Mouse (Mus musculus): Measurements from ENCODE around the gene Gm45902. TPM values are rescaled to one million over a fixed set of nuclear protein-coding genes. Genes with fewer than 3 reads are reported as not detected.

Gene Gm45902
- polyA plus RNA-seq (2014; fragmentation: Nextera tagmentation; extraction: Ambion mirVana), result 7.2 and 7.3 TPM in 2 replicates

- no peaks in the 10 kb centered on the region for H3K27me3 ChIP-seq (replicated peaks; ENCODE audit: control insufficient read depth, insufficient read depth, low read length)
- peak within 1 kb of the TSS; percentile 92 for H3K9ac ChIP-seq (ENCODE audit: low read length)
- peaks cover 31% of the 10 kb centered on the region for H3K36me3 ChIP-seq (ENCODE audit: control insufficient read depth, insufficient read depth, low read length)
- H3K9me3 ChIP-seq (replicated peaks; ENCODE audit: control insufficient read depth, low read length), result no peaks in the 10 kb centered on the region
- ATAC-seq, result peak; percentile 100
- H3K27ac ChIP-seq (ENCODE audit: low read depth, low read length), result peak within 1 kb of the TSS; percentile 68
- H3K4me2 ChIP-seq (ENCODE audit: low read length), result peak within 1 kb of the TSS; percentile 95
- DNase-seq (ENCODE audit: low spot score), result peak; percentile 100
- peak within 1 kb of the TSS; percentile 78 for H3K4me3 ChIP-seq (ENCODE audit: low read depth, low read length)
- H3K4me1 ChIP-seq (ENCODE audit: control insufficient read depth, insufficient read depth, low read length), result peaks cover 13% of the 10 kb centered on the region
- WGBS, result under 1% methylated on average over 60 of the region's 60 CpGs
Measured at GRCm38 (mm10) chr2:3512552-3513454, at the start of gene Gm45902, which contains the start of the genes Hspa14 and Cdnf. TSS of gene Gm45902 (minus strand) at chr2:3512790. TSS of gene Hspa14 (minus strand) at chr2:3512814. TSS of gene Cdnf (plus strand) at chr2:3513030.

GRCm38 (mm10) chr2:3546588-3546987 is 34.0 kb upstream of the Gm45902 start:
- peak; percentile 82 for DNase-seq (ENCODE audit: low spot score)
- WGBS, result under 1% methylated on average over 4 of the region's 4 CpGs
- Histone ChIP-seq H3K4me1 (ENCODE audit: control insufficient read depth, insufficient read depth, low read length) (no peaks in the 10 kb centered on the region), H3K27ac (ENCODE audit: low read depth, low read length) (no peak overlapping the region), H3K36me3 (ENCODE audit: control insufficient read depth, insufficient read depth, low read length) (no peaks in the 10 kb centered on the region), H3K4me2 (ENCODE audit: low read length) (no peak overlapping the region), H3K9me3 (replicated peaks; ENCODE audit: control insufficient read depth, low read length) (no peaks in the 10 kb centered on the region), H3K9ac (ENCODE audit: low read length) (no peak overlapping the region), H3K4me3 (ENCODE audit: low read depth, low read length) (no peak overlapping the region), H3K27me3 (replicated peaks; ENCODE audit: control insufficient read depth, insufficient read depth, low read length) (no peaks in the 10 kb centered on the region)
- ATAC-seq, result peak; percentile 40; the same call in 1 of the 2 replicates

- Histone ChIP-seq H3K27ac (ENCODE audit: low read depth, low read length) (no peak overlapping the region), H3K9me3 (replicated peaks; ENCODE audit: control insufficient read depth, low read length) (no peaks in the 10 kb centered on the region), H3K4me2 (ENCODE audit: low read length) (no peak overlapping the region), H3K27me3 (replicated peaks; ENCODE audit: control insufficient read depth, insufficient read depth, low read length) (no peaks in the 10 kb centered on the region), H3K4me3 (ENCODE audit: low read depth, low read length) (no peak overlapping the region), H3K9ac (ENCODE audit: low read length) (no peak overlapping the region), H3K4me1 (ENCODE audit: control insufficient read depth, insufficient read depth, low read length) (no peaks in the 10 kb centered on the region), H3K36me3 (ENCODE audit: control insufficient read depth, insufficient read depth, low read length) (no peaks in the 10 kb centered on the region)
- no peak for DNase-seq (ENCODE audit: low spot score)
- 75% methylated on average over 2 of the region's 2 CpGs for WGBS
- ATAC-seq, result no peak
Measured at GRCm38 (mm10) chr2:3546055-3546454, 33.5 kb upstream of the Gm45902 start.

- no peak overlapping the region for H3K4me2 ChIP-seq (ENCODE audit: low read length)
- WGBS, result 70% methylated on average over 9 of the region's 9 CpGs
- DNase-seq (ENCODE audit: low spot score), result no peak
- no peaks in the 10 kb centered on the region for H3K9me3 ChIP-seq (replicated peaks; ENCODE audit: control insufficient read depth, low read length)
- H3K4me1 ChIP-seq (ENCODE audit: control insufficient read depth, insufficient read depth, low read length), result no peaks in the 10 kb centered on the region
- no peak overlapping the region for H3K4me3 ChIP-seq (ENCODE audit: low read depth, low read length)
- H3K27ac ChIP-seq (ENCODE audit: low read depth, low read length), result no peak overlapping the region
- no peaks in the 10 kb centered on the region for H3K36me3 ChIP-seq (ENCODE audit: control insufficient read depth, insufficient read depth, low read length)
- no peak for ATAC-seq
- H3K27me3 ChIP-seq (replicated peaks; ENCODE audit: control insufficient read depth, insufficient read depth, low read length), result no peaks in the 10 kb centered on the region
- H3K9ac ChIP-seq (ENCODE audit: low read length), result no peak overlapping the region
Measured at GRCm38 (mm10) chr2:3541307-3542079, 28.9 kb upstream of the Gm45902 start.

- no peaks in the 10 kb centered on the region for H3K9me3 ChIP-seq (replicated peaks; ENCODE audit: control insufficient read depth, low read length)
- no peak for ATAC-seq
- no peak overlapping the region for H3K4me2 ChIP-seq (ENCODE audit: low read length)
- WGBS, result 87% methylated on average over 6 of the region's 6 CpGs
- H3K9ac ChIP-seq (ENCODE audit: low read length), result no peak overlapping the region
- H3K27me3 ChIP-seq (replicated peaks; ENCODE audit: control insufficient read depth, insufficient read depth, low read length), result no peaks in the 10 kb centered on the region
- no peak overlapping the region for H3K27ac ChIP-seq (ENCODE audit: low read depth, low read length)
- no peak overlapping the region for H3K4me3 ChIP-seq (ENCODE audit: low read depth, low read length)
- no peak for DNase-seq (ENCODE audit: low spot score)
- no peaks in the 10 kb centered on the region for H3K36me3 ChIP-seq (ENCODE audit: control insufficient read depth, insufficient read depth, low read length)
- no peaks in the 10 kb centered on the region for H3K4me1 ChIP-seq (ENCODE audit: control insufficient read depth, insufficient read depth, low read length)
Measured at GRCm38 (mm10) chr2:3526288-3526687, 13.7 kb upstream of the Gm45902 start.

GRCm38 (mm10) chr2:3522558-3522957 is 10.0 kb upstream of the Gm45902 start:
- Histone ChIP-seq H3K4me1 (ENCODE audit: control insufficient read depth, insufficient read depth, low read length) (no peaks in the 10 kb centered on the region), H3K9me3 (replicated peaks; ENCODE audit: control insufficient read depth, low read length) (no peaks in the 10 kb centered on the region), H3K27me3 (replicated peaks; ENCODE audit: control insufficient read depth, insufficient read depth, low read length) (no peaks in the 10 kb centered on the region), H3K27ac (ENCODE audit: low read depth, low read length) (no peak overlapping the region), H3K4me3 (ENCODE audit: low read depth, low read length) (no peak overlapping the region), H3K4me2 (ENCODE audit: low read length) (no peak overlapping the region), H3K36me3 (ENCODE audit: control insufficient read depth, insufficient read depth, low read length) (no peaks in the 10 kb centered on the region), H3K9ac (ENCODE audit: low read length) (no peak overlapping the region)
- ATAC-seq, result no peak
- WGBS, result 88% methylated on average over 4 of the region's 4 CpGs
- no peak for DNase-seq (ENCODE audit: low spot score)

- no peak for ATAC-seq
- Histone ChIP-seq H3K4me1 (ENCODE audit: control insufficient read depth, insufficient read depth, low read length) (peaks cover 13% of the 10 kb centered on the region), H3K27ac (ENCODE audit: low read depth, low read length) (peak overlapping the region; percentile 68), H3K36me3 (ENCODE audit: control insufficient read depth, insufficient read depth, low read length) (peaks cover 36% of the 10 kb centered on the region), H3K4me2 (ENCODE audit: low read length) (peak overlapping the region; percentile 95), H3K9me3 (replicated peaks; ENCODE audit: control insufficient read depth, low read length) (no peaks in the 10 kb centered on the region), H3K4me3 (ENCODE audit: low read depth, low read length) (peak overlapping the region; percentile 78), H3K27me3 (replicated peaks; ENCODE audit: control insufficient read depth, insufficient read depth, low read length) (no peaks in the 10 kb centered on the region), H3K9ac (ENCODE audit: low read length) (peak overlapping the region; percentile 92)
- under 1% methylated on average over 15 of the region's 15 CpGs for WGBS
- DNase-seq (ENCODE audit: low spot score), result peak; percentile 28
Measured at GRCm38 (mm10) chr2:3512076-3512475, 514 bp downstream of the Gm45902 start.

GRCm38 (mm10) chr2:3500886-3501285 is 11.7 kb downstream of the Gm45902 start:
- 95% methylated on average over 5 of the region's 5 CpGs for WGBS
- ATAC-seq (no peak), DNase-seq (ENCODE audit: low spot score) (no peak)
- no peak overlapping the region for H3K27ac ChIP-seq (ENCODE audit: low read depth, low read length)
- H3K4me2 ChIP-seq (ENCODE audit: low read length), result no peak overlapping the region
- H3K36me3 ChIP-seq (ENCODE audit: control insufficient read depth, insufficient read depth, low read length), result peaks cover 70% of the 10 kb centered on the region
- H3K9ac ChIP-seq (ENCODE audit: low read length), result no peak overlapping the region
- H3K4me3 ChIP-seq (ENCODE audit: low read depth, low read length), result no peak overlapping the region
- no peaks in the 10 kb centered on the region for H3K4me1 ChIP-seq (ENCODE audit: control insufficient read depth, insufficient read depth, low read length)
- H3K9me3 ChIP-seq (replicated peaks; ENCODE audit: control insufficient read depth, low read length), result no peaks in the 10 kb centered on the region
- no peaks in the 10 kb centered on the region for H3K27me3 ChIP-seq (replicated peaks; ENCODE audit: control insufficient read depth, insufficient read depth, low read length)
